Mouse (Mus musculus) frontal cortex, postnatal 36 days (tissue): Measurements from ENCODE around the gene Stx17.
A peak's percentile ranks its signal among the peaks of the same experiment; 100 is the strongest.

Experiments used
- DNase-seq, 2 experiments: peaks; one replicate each; pipeline ENCODE4 v3.0.0; 2022; ENCODE audit warnings: low spot score in 2 of 2

The Stx17 gene

GRCm38 (mm10) chr4:48163851-48164250, 39.1 kb downstream of the Stx17 start:
- DNase-seq = no peak

- no peak for DNase-seq
Observed at GRCm38 (mm10) chr4:48175666-48176065, 51.0 kb downstream of the Stx17 start.

- DNase-seq = no peak
Observed at GRCm38 (mm10) chr4:48180922-48181321, 56.2 kb downstream of the Stx17 start.

GRCm38 (mm10) chr4:48181366-48181765, 56.7 kb downstream of the Stx17 start:
- no peak for DNase-seq

- no peak for DNase-seq
Observed at GRCm38 (mm10) chr4:48182115-48182806, 57.5 kb downstream of the Stx17 start.

- DNase-seq = no peak
Observed at GRCm38 (mm10) chr4:48197925-48198324, 73.2 kb downstream of the Stx17 start.

- no peak for DNase-seq
Observed at GRCm38 (mm10) chr4:48198447-48198846, 73.7 kb downstream of the Stx17 start.

- DNase-seq = no peak
Observed at GRCm38 (mm10) chr4:48203564-48203963, 78.8 kb downstream of the Stx17 start.

- peak; percentile 48 to 64 for DNase-seq
Observed at GRCm38 (mm10) chr4:48225173-48225572, 100.5 kb downstream of the Stx17 start.

- no peak for DNase-seq
Observed at GRCm38 (mm10) chr4:48225604-48226003, 100.9 kb downstream of the Stx17 start.

GRCm38 (mm10) chr4:48226800-48227199, 102.1 kb downstream of the Stx17 start:
- no peak for DNase-seq
